Mouse (Mus musculus): ENCODE measurements at regions not wholly inside any gene's neighbourhood (a gene's known extent, or its start where the extent isn't known, plus 50 kb on each side); places are given as distances from the start of the nearest gene placed in this dataset.

- DNase-seq (ENCODE audit: low spot score), result no peak
- 92% methylated on average over 3 of the region's 3 CpGs for WGBS
- H3K9ac ChIP-seq (ENCODE audit: low read length), result no peak overlapping the region
- H3K4me3 ChIP-seq (ENCODE audit: low read depth, low read length), result no peak overlapping the region
- ATAC-seq (ENCODE audit: insufficient read depth, low FRiP score, low TSS enrichment), result no peak
- no peak overlapping the region for H3K4me2 ChIP-seq (ENCODE audit: low read depth)
- H3K9me3 ChIP-seq (ENCODE audit: control insufficient read depth, low read length), result no peaks in the 10 kb centered on the region
- H3K27me3 ChIP-seq (ENCODE audit: control insufficient read depth, insufficient read depth, low read length), result no peaks in the 10 kb centered on the region
- no peak overlapping the region for H3K27ac ChIP-seq (ENCODE audit: low read depth, low read length)
- no peaks in the 10 kb centered on the region for H3K36me3 ChIP-seq (ENCODE audit: control insufficient read depth, insufficient read depth, low read length)
- H3K4me1 ChIP-seq (ENCODE audit: control insufficient read depth, insufficient read depth, low read length), result no peaks in the 10 kb centered on the region
Measured at GRCm38 (mm10) chr2:81023620-81024019, 406.6 kb downstream of the Nup35 start.
